Mouse (Mus musculus) effector memory CD4-positive, alpha-beta T cell, adult 7 months (primary cell): ENCODE data around the gene Arhgef6. TPM values are rescaled to one million over a fixed set of nuclear protein-coding genes. Genes with fewer than 3 reads are reported as not detected.

Source experiments
- polyA plus RNA-seq: library from polyadenylated mRNA; unstranded; fragments of 100-300 nt; shearing (Covaris generic); gene quantifications from one replicate; pipeline ENCODE4 v1.2.1, GENCODE M21; 2017

The Arhgef6 gene
- 111 TPM for polyA plus RNA-seq

GRCm38 (mm10) chrX:57338371-57339211, at the start of gene Arhgef6:
Gene Arhgef6 (minus strand): TSS chrX:57338729.

DNA sequence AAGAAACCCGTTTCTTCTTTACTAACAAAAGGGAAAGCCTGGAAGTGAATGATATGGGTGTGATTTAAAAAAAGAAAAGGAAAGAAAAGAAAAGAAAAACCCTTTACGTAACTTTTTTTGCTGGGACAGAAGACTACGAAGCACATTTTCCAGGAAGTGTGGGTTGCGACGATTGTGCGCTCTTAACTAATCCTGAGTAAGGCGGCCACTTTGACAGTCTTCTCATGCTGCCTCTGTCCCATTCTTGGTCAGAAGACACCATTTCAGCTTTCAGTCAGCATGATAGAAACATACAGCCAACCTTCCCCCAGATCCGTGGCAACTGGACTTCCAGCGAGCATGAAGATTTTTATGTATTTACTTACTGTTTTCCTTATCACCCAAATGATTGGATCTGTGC, 126.7 kb downstream of the Arhgef6 start, which contains the start of gene Cd40lg:
Gene Cd40lg (plus strand): TSS at position 268 of the 400 bp plus-strand sequence.

Other genes with a start within 250 kb of the Arhgef6 start
- 548 TPM for gene Cd40lg, start 126.6 kb downstream of the Arhgef6 start, polyA plus RNA-seq
- gene Rbmx, start 54.3 kb upstream of the Arhgef6 start, polyA plus RNA-seq = 94.8 TPM
- gene Gm364, start 70.4 kb upstream of the Arhgef6 start, polyA plus RNA-seq = not detected
- not detected for gene Gpr101, start 165.0 kb upstream of the Arhgef6 start, polyA plus RNA-seq